Mouse (Mus musculus) liver, embryonic 16.5 days (tissue): ENCODE data around the gene Slc39a11. TPM values are rescaled to one million over a fixed set of nuclear protein-coding genes. Genes with fewer than 3 reads are reported as not detected.

ENCODE experiments used
- ATAC-seq: fragments of 200-750 bp; cut with Nextera tagmentation; 2 replicates; pipeline ENCODE4 v1.8.0; 2017; ENCODE audit warnings: low read depth, mild to moderate bottlenecking, moderate number of reproducible peaks, moderate library complexity
- H3K27ac ChIP-seq: fragments of 300-500 bp; sonication (generic); 2 replicates; pipeline ENCODE4 v1.5.1; 2014; ENCODE audit warnings: mild to moderate bottlenecking, low read length
- H3K27me3 ChIP-seq: fragments of 300-500 bp; sonication (generic); 2 replicates; pipeline ENCODE4 v1.6.1; 2014; ENCODE audit warnings: low read depth, low read length, mixed read lengths; ENCODE audit not compliant: control insufficient read depth, insufficient read depth
- H3K36me3 ChIP-seq: fragments of 300-500 bp; sonication (generic); 2 replicates; pipeline ENCODE4 v1.6.1; 2014; ENCODE audit warnings: mild to moderate bottlenecking; ENCODE audit not compliant: control insufficient read depth, insufficient read depth
- H3K4me1 ChIP-seq: fragments of 300-500 bp; sonication (generic); 2 replicates; pipeline ENCODE4 v1.6.1; 2014; ENCODE audit warnings: low read depth, low read length, mixed read lengths; ENCODE audit not compliant: control insufficient read depth
- H3K4me2 ChIP-seq: fragments of 300-500 bp; sonication (generic); 2 replicates; pipeline ENCODE4 v1.6.1; 2014; ENCODE audit warnings: low read depth, low read length, mixed read lengths
- H3K4me3 ChIP-seq: fragments of 300-500 bp; sonication (generic); 2 replicates; pipeline ENCODE4 v1.5.1; 2014; ENCODE audit warnings: low read depth, mild to moderate bottlenecking, low read length
- H3K9ac ChIP-seq: fragments of 300-500 bp; sonication (generic); 2 replicates; pipeline ENCODE4 v1.6.1; 2014; ENCODE audit warnings: low read depth, low read length
- H3K9me3 ChIP-seq: fragments of 300-500 bp; sonication (generic); replicated peaks from 2 replicates; pipeline ENCODE4 v1.6.1; 2016; ENCODE audit warnings: low read length; ENCODE audit not compliant: control insufficient read depth
- WGBS: fragments of 180-500 bp; shearing (Covaris S2); extraction: QIAGEN DNeasy Blood & Tissue Kit; methylation state at CpG from one replicate; pipeline ENCODE4 v1.1.7; 2014; ENCODE audit not compliant: insufficient replicate concordance; 5-methylcytosine and 5-hydroxymethylcytosine counted together
- polyA plus RNA-seq: library from polyadenylated mRNA; unstranded; fragments of >200 nt; fragmentation: Nextera tagmentation; extraction: Ambion mirVana; gene quantifications from 2 replicates; pipeline ENCODE4 v1.2.1, GENCODE M21; 2015

The Slc39a11 gene
- polyA plus RNA-seq, 1 experiment from 2014 or later, result 14.1 TPM

- Histone ChIP-seq H3K9ac (no peak overlapping the region), H3K4me2 (no peak overlapping the region), H3K36me3 (no peaks in the 10 kb centered on the region), H3K27ac (no peak overlapping the region), H3K27me3 (no peaks in the 10 kb centered on the region), H3K4me1 (no peaks in the 10 kb centered on the region), H3K9me3 (no peaks in the 10 kb centered on the region), H3K4me3 (no peak overlapping the region)
- WGBS, result 77% methylated on average over 10 of the region's 10 CpGs
- ATAC-seq, result no peak
Observed at GRCm38 (mm10) chr11:113411798-113412197, 238.1 kb downstream of the Slc39a11 start.

GRCm38 (mm10) chr11:113409121-113409520, 240.8 kb downstream of the Slc39a11 start:
- Histone ChIP-seq H3K36me3 (no peaks in the 10 kb centered on the region), H3K9ac (no peak overlapping the region), H3K4me2 (no peak overlapping the region), H3K4me3 (no peak overlapping the region), H3K9me3 (no peaks in the 10 kb centered on the region), H3K27ac (no peak overlapping the region), H3K4me1 (no peaks in the 10 kb centered on the region), H3K27me3 (no peaks in the 10 kb centered on the region)
- ATAC-seq, result no peak
- 71% methylated on average over 9 of the region's 9 CpGs for WGBS

- Histone ChIP-seq H3K9me3 (no peaks in the 10 kb centered on the region), H3K4me3 (no peak overlapping the region), H3K9ac (no peak overlapping the region), H3K36me3 (no peaks in the 10 kb centered on the region), H3K4me1 (no peaks in the 10 kb centered on the region), H3K4me2 (no peak overlapping the region), H3K27ac (no peak overlapping the region), H3K27me3 (no peaks in the 10 kb centered on the region)
- ATAC-seq, result no peak
- 74% methylated on average over 4 of the region's 4 CpGs for WGBS
Observed at GRCm38 (mm10) chr11:113407474-113407873, 242.4 kb downstream of the Slc39a11 start.

GRCm38 (mm10) chr11:113400868-113401267, 249.0 kb downstream of the Slc39a11 start:
- H3K4me3 ChIP-seq, result no peak overlapping the region
- peaks cover 3% of the 10 kb centered on the region for H3K9me3 ChIP-seq
- no peaks in the 10 kb centered on the region for H3K4me1 ChIP-seq
- H3K27ac ChIP-seq, result no peak overlapping the region
- no peaks in the 10 kb centered on the region for H3K36me3 ChIP-seq
- no peaks in the 10 kb centered on the region for H3K27me3 ChIP-seq
- WGBS, result 81% methylated on average over 4 of the region's 4 CpGs
- ATAC-seq, result no peak
- no peak overlapping the region for H3K4me2 ChIP-seq
- H3K9ac ChIP-seq, result no peak overlapping the region

GRCm38 (mm10) chr11:113399601-113400000, 250.3 kb downstream of the Slc39a11 start:
- no peak overlapping the region for H3K4me2 ChIP-seq
- H3K9me3 ChIP-seq, result peaks cover 3% of the 10 kb centered on the region
- H3K27me3 ChIP-seq, result no peaks in the 10 kb centered on the region
- no peak for ATAC-seq
- H3K4me1 ChIP-seq, result no peaks in the 10 kb centered on the region
- no peak overlapping the region for H3K4me3 ChIP-seq
- H3K36me3 ChIP-seq, result no peaks in the 10 kb centered on the region
- no peak overlapping the region for H3K27ac ChIP-seq
- 72% methylated on average over 11 of the region's 11 CpGs for WGBS
- H3K9ac ChIP-seq, result no peak overlapping the region

- no peak for ATAC-seq
- Histone ChIP-seq H3K9me3 (peaks cover 3% of the 10 kb centered on the region), H3K36me3 (no peaks in the 10 kb centered on the region), H3K27ac (no peak overlapping the region), H3K4me2 (no peak overlapping the region), H3K4me1 (no peaks in the 10 kb centered on the region), H3K27me3 (no peaks in the 10 kb centered on the region), H3K4me3 (no peak overlapping the region), H3K9ac (no peak overlapping the region)
- WGBS, result 40% methylated on average over 1 of the region's 1 CpGs
Observed at GRCm38 (mm10) chr11:113397394-113397793, 252.5 kb downstream of the Slc39a11 start.

GRCm38 (mm10) chr11:113393366-113394150, 256.3 kb downstream of the Slc39a11 start:
- Histone ChIP-seq H3K27me3 (no peaks in the 10 kb centered on the region), H3K9ac (no peak overlapping the region), H3K36me3 (no peaks in the 10 kb centered on the region), H3K4me3 (no peak overlapping the region), H3K27ac (no peak overlapping the region), H3K4me2 (no peak overlapping the region), H3K9me3 (peaks cover 3% of the 10 kb centered on the region), H3K4me1 (no peaks in the 10 kb centered on the region)
- 74% methylated on average over 23 of the region's 23 CpGs for WGBS
- no peak for ATAC-seq

- WGBS, result 83% methylated on average over 12 of the region's 12 CpGs
- no peaks in the 10 kb centered on the region for H3K4me1 ChIP-seq
- no peak for ATAC-seq
Observed at GRCm38 (mm10) chr11:113391664-113392063, 258.2 kb downstream of the Slc39a11 start.

GRCm38 (mm10) chr11:113389637-113390036, 260.2 kb downstream of the Slc39a11 start:
- H3K9ac ChIP-seq, result no peak overlapping the region
- no peak overlapping the region for H3K4me3 ChIP-seq
- ATAC-seq, result no peak
- no peaks in the 10 kb centered on the region for H3K27me3 ChIP-seq
- no peaks in the 10 kb centered on the region for H3K36me3 ChIP-seq
- no peaks in the 10 kb centered on the region for H3K9me3 ChIP-seq
- WGBS, result 61% methylated on average over 6 of the region's 6 CpGs
- no peak overlapping the region for H3K27ac ChIP-seq
- no peaks in the 10 kb centered on the region for H3K4me1 ChIP-seq
- H3K4me2 ChIP-seq, result no peak overlapping the region

More at GRCm38 (mm10) chr11:113391664-113392063, 258.2 kb downstream of the Slc39a11 start:
- no peak overlapping the region for H3K27ac ChIP-seq
- H3K4me2 ChIP-seq, result no peak overlapping the region
- H3K27me3 ChIP-seq, result no peaks in the 10 kb centered on the region
- no peak overlapping the region for H3K4me3 ChIP-seq
- no peaks in the 10 kb centered on the region for H3K9me3 ChIP-seq
- H3K36me3 ChIP-seq, result no peaks in the 10 kb centered on the region
- H3K9ac ChIP-seq, result no peak overlapping the region
